Mouse (Mus musculus) kidney, adult 18-20 months (tissue): ENCODE measurements around the gene Dip2b.

Experiments used
- DNase-seq: peaks from one replicate; pipeline ENCODE4 v3.0.0; 2021

The Dip2b gene

DNA sequence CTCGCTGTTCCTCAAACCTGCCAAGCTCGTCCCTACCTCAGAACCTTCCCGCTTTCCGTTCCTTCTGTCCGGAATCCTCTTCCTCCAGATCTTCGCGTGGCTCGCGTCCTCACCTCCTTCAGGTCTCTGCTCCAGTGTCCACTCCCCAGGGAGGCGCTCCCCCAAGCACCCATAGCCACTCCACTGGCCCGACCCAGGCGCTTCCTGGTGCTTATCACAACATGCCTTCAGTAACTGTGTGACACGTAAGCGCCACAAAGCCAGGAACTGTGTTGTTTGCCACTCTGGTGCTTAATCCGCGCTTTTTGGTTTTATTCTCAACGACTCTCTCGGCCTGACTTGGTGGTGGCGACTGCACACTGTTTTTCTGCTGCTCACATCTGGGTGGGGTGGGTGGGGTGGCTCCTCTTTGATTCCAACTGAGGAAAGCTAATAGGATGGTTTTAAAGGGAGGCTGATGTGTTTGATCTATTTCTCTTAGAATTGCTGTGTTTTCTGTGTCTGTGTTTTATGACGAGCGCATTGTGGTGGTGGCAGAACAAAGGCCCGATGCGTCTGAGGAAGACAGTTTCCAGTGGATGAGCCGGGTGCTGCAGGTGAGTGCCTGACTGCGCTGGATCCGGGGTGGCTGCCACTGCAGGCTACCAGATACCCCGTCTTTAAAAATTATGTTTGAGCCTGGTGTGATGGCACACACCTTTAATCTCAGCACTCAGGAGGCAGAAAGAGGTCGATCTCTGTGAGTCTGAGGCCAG, 144.2 kb downstream of the Dip2b start:
- DNase-seq, result no peak

DNA sequence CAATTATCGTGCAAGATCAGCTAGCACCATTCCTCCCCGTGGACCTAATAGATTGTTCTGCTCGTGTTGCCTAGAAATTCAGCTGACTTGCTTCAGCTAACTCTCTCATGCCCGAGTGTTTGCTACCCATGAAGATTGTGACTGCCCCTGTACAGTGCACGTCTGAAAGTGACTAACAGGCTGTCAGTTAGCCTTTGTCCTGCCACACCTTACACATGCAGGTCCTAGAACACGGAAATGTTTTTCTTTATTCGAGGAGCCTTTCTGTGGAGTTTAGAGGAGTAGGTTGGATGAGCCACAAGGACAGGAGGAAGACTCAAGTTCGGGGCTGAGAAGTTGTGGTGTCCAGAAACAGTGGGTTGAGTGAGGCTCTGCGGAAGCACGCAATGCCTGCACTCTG, 145.0 kb downstream of the Dip2b start:
- DNase-seq, result no peak

GRCm38 (mm10) chr15:100184821-100185496, 146.5 kb downstream of the Dip2b start:
- DNase-seq, result no peak

- DNase-seq, result no peak
These were observed 147.8 kb downstream of the Dip2b start for GRCm38 (mm10) chr15:100186234-100186633.

- no peak for DNase-seq
These were observed 148.6 kb downstream of the Dip2b start for GRCm38 (mm10) chr15:100186882-100187672.

- DNase-seq, result no peak
These were observed 150.1 kb downstream of the Dip2b start for GRCm38 (mm10) chr15:100188542-100188941.

DNA sequence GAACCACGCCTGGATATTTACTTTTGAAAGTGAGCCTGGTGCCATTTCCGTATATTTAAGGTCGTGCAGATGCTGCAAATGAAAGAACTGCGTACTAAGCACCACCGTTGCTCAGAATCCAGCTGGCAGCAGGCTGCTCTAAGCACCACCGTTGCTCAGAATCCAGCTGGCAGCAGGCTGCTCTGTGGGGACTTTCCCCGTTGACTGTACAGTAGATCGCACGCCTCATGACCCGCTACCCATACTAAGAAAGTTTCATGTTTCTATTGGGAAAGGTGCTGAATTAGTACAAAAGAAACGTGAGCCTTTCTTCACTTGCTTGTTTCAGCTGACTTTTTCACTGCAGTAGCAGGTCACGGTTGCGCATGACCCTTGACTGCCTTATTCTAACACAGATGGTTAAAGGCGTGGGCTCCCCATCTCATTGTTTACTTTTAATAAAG, 150.5 kb downstream of the Dip2b start:
- DNase-seq, result no peak

DNA sequence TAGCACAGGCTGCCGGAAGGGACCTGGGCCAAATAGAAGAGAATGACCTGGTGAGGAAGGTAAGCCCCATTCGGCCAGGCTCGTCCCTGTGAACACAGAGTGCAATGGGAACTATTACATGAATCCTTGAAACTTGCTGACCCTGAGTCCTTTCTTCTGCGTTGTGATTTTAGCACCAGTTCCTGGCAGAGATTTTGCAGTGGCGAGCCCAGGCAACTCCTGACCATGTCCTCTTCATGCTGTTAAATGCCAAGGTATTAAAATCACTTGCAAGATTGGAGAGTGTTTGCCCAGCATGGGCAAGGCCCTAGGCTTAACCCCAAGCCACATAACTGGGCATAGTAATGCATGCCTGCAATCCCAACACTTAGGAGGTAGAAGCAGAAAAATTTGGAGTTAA, 151.6 kb downstream of the Dip2b start:
- DNase-seq, result no peak

DNA sequence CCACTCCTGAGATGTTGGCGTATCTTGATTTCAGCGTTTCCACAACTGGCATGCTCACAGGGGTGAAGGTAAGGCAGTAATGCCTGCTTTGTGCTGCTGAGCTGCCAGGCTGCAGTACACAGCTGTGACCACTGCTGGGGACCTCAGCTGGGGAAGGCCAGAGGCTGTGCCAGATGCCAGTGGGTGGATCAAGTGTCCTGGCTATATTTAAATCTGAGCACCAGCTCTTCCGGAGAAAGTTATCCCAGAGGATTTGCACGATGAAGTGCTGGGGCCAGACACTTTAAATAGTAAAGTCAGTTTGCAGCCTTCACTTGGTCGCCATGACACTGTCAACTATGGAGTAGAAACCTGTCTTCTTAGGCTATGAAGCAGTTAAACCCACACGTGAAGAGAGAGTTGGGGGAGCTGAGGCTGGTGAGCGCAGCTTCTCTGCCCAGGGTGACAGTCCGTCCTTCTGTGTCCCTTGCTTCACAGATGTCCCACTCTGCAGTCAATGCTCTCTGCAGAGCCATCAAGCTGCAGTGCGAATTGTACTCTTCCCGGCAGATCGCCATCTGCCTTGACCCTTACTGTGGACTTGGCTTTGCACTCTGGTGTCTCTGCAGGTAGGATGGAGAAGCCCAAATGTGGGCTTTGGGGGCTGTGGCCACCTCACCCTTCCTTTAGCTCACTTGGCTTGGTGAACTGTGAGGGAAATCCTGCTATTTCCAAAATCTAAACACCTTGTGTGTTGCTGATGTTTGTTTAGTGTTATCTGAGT, 160.7 kb downstream of the Dip2b start:
- no peak for DNase-seq

- DNase-seq, result peak; percentile 20
These were observed 161.3 kb downstream of the Dip2b start for GRCm38 (mm10) chr15:100199790-100200189.

GRCm38 (mm10) chr15:100201806-100202205, 163.3 kb downstream of the Dip2b start:
- no peak for DNase-seq

GRCm38 (mm10) chr15:100202431-100203015, 164.1 kb downstream of the Dip2b start:
- no peak for DNase-seq

GRCm38 (mm10) chr15:100204574-100204973, 166.1 kb downstream of the Dip2b start:
- no peak for DNase-seq

- DNase-seq, result no peak
These were observed 171.5 kb downstream of the Dip2b start for GRCm38 (mm10) chr15:100210013-100210412.

DNA sequence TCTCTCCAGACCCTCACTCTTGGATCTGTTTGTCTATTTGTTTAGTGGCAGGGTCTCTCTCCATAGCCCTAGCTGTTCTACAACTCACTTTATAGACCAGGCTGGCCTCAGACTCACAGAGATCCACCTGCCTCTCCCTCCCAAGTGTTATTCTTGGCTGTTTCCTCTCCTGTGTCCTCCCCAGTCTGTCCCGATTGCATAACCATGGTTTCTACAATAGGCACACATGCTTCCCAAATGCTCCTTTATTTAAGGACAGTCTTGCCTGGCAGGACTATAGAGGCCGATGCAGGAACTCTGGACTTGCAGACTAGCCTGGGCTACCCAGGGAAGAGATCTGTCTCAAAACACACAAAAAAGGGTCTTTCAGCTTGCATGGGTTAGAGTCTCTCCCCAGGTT, 174.9 kb downstream of the Dip2b start:
- DNase-seq, result no peak

DNA sequence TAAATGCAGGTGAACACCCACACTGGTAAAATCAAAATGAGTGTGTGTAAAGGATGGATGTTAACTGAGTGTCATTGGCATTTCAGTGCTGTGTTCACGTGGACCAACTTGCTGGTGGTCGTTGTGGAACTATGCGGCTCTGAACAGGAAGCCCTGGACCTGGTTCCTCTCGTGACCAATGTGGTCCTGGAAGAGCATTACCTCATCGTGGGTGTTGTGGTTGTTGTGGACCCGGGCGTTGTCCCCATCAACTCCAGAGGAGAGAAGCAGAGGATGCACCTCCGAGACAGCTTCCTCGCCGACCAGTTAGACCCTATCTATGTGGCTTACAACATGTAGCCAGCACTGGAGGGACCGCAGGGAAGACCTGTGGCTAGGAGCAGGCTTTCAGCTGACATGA, 176.6 kb downstream of the Dip2b start:
- DNase-seq, result no peak

- DNase-seq, result no peak
These were observed 177.7 kb downstream of the Dip2b start for GRCm38 (mm10) chr15:100216173-100216572.

DNA sequence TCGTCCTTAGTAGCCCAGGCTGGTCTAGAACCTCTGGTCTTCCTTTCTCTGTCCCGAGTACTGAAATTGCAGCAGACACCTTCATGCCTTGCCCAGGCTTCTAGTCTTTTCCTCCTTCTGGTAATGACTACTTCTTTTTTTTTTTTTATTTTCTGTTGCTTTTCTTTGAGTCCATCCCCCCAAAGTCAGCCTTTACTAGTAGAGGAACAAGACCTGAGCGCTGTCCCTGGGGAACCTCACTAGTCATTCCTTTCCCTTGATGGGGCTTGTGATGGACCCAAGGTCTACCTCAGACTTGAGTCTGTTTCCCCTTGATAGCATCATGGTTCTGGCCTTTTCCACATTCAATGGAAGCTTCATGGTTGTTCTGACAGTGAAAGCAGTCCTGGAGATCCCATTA, 179.6 kb downstream of the Dip2b start:
- no peak for DNase-seq

GRCm38 (mm10) chr15:100219396-100219795, 180.9 kb downstream of the Dip2b start:
- DNase-seq, result no peak

DNA sequence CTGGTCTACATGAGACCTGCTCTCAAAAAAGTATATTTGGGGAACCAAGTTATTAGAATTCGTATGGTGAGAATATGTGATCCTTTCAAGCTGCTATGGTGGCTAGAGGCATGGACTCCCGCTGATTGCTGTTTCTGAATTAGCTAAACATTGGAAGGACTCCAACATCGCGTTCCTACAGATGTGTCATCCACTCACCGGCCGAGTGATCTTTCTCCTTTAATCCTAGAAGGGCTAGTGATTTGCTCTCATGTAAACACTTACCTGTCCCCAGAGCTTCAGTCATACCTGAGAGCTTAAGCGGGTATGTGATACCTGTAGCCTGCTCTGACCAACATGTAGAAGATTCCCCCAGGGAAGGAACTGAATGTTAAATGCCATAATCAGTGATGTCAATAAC, 182.5 kb downstream of the Dip2b start:
- no peak for DNase-seq

GRCm38 (mm10) chr15:100225381-100225780, 186.9 kb downstream of the Dip2b start:
- DNase-seq, result no peak

DNA sequence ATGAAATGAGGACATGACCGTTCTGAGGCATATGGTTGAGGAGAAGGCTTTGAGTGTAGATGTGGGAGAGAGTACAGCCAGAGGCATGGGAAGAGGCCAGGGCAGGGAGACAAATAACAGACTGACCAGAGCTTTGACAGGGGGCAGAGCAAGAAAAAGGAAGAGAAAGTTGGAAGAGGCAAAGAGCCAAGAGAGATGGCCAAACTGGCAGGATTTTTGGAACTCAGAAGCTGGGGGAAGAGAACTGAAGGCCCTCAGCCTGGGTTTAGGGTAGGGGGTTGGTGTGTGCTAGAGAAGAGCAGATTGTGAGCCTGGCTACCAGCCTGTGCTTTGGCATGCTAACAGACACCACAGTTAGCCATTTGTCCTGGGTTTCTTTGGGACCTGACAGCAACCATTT, 187.4 kb downstream of the Dip2b start:
- DNase-seq, result no peak
